Mouse (Mus musculus) spleen, embryonic (tissue): ENCODE data around the gene Angptl8.
"Not testable (repeated sequence)": the region's sequence is repeated elsewhere in the genome, so short reads cannot be mapped to it uniquely, and the experiment has no call there.

Experiments used
- CTCF ChIA-PET: fragments of 350-600 bp; sonication (Branson Sonifier 250); formaldehyde crosslinking; loops from one replicate; lab custom pipeline; 2022; lab: Charles Lee

Angptl8 gene

GRCm38 (mm10) chr9:21835258-21835912 is at the start of gene Angptl8:
TSS of gene Angptl8 (plus strand) at chr9:21835510.
- CTCF ChIA-PET = no interaction called here

GRCm38 (mm10) chr9:21786309-21786708 is 49.0 kb upstream of the Angptl8 start:
- CTCF ChIA-PET = interaction anchor here (0.6 to 0.9 kb wide), 2 partner anchors 18 to 165 kb away, joined by 8 to 12 read pairs; no protein-coding TSS in a partner anchor

GRCm38 (mm10) chr9:21786906-21787305 is 48.4 kb upstream of the Angptl8 start:
- CTCF ChIA-PET = interaction anchor here (0.9 kb wide), 1 partner anchor 17 kb away, joined by 8 read pairs; no protein-coding TSS in a partner anchor

GRCm38 (mm10) chr9:21787654-21788053 is 47.7 kb upstream of the Angptl8 start:
- CTCF ChIA-PET = no interaction called here

GRCm38 (mm10) chr9:21788234-21788633 is 47.1 kb upstream of the Angptl8 start:
- CTCF ChIA-PET = no interaction called here

- CTCF ChIA-PET = no interaction called here
Observed at GRCm38 (mm10) chr9:21791861-21792260, 43.4 kb upstream of the Angptl8 start.

GRCm38 (mm10) chr9:21792644-21793043 is 42.7 kb upstream of the Angptl8 start:
- CTCF ChIA-PET = no interaction called here

- CTCF ChIA-PET = not testable (repeated sequence)
Observed at GRCm38 (mm10) chr9:21793507-21793906, 41.8 kb upstream of the Angptl8 start.

- CTCF ChIA-PET = no interaction called here
Observed at GRCm38 (mm10) chr9:21794344-21794834, 40.9 kb upstream of the Angptl8 start.

- CTCF ChIA-PET = no interaction called here
Observed at GRCm38 (mm10) chr9:21794925-21795324, 40.4 kb upstream of the Angptl8 start.

GRCm38 (mm10) chr9:21795579-21795978 is 39.7 kb upstream of the Angptl8 start:
- CTCF ChIA-PET = no interaction called here

- CTCF ChIA-PET = no interaction called here
Observed at GRCm38 (mm10) chr9:21796259-21796658, 39.1 kb upstream of the Angptl8 start.

- CTCF ChIA-PET = no interaction called here
Observed at GRCm38 (mm10) chr9:21796919-21797318, 38.4 kb upstream of the Angptl8 start.

GRCm38 (mm10) chr9:21797921-21798344 is 37.4 kb upstream of the Angptl8 start:
- CTCF ChIA-PET = no interaction called here

GRCm38 (mm10) chr9:21798345-21799009 is 36.8 kb upstream of the Angptl8 start, which contains the start of gene Kank2:
TSS of gene Kank2 (minus strand) at chr9:21798744.
- CTCF ChIA-PET = no interaction called here

- CTCF ChIA-PET = interaction anchor here (0.6 kb wide), 1 partner anchor 30 kb away, joined by 11 read pairs; no protein-coding TSS in a partner anchor
Observed at GRCm38 (mm10) chr9:21799010-21799350, 36.3 kb upstream of the Angptl8 start.

GRCm38 (mm10) chr9:21801121-21801520 is 34.2 kb upstream of the Angptl8 start:
- CTCF ChIA-PET = no interaction called here

GRCm38 (mm10) chr9:21801591-21801990 is 33.7 kb upstream of the Angptl8 start:
- CTCF ChIA-PET = no interaction called here

- CTCF ChIA-PET = interaction anchor here (0.5 kb wide), 2 partner anchors 17 to 306 kb away, joined by 4 to 8 read pairs; no protein-coding TSS in a partner anchor
Observed at GRCm38 (mm10) chr9:21803986-21804644, 31.2 kb upstream of the Angptl8 start.

- CTCF ChIA-PET = no interaction called here
Observed at GRCm38 (mm10) chr9:21806363-21806762, 28.9 kb upstream of the Angptl8 start.

- CTCF ChIA-PET = no interaction called here
Observed at GRCm38 (mm10) chr9:21806976-21807375, 28.3 kb upstream of the Angptl8 start.

- CTCF ChIA-PET = no interaction called here
Observed at GRCm38 (mm10) chr9:21808561-21808960, 26.7 kb upstream of the Angptl8 start.
